ENCODE assay signal across 7 mouse cellular contexts in the genomic region with DNA sequence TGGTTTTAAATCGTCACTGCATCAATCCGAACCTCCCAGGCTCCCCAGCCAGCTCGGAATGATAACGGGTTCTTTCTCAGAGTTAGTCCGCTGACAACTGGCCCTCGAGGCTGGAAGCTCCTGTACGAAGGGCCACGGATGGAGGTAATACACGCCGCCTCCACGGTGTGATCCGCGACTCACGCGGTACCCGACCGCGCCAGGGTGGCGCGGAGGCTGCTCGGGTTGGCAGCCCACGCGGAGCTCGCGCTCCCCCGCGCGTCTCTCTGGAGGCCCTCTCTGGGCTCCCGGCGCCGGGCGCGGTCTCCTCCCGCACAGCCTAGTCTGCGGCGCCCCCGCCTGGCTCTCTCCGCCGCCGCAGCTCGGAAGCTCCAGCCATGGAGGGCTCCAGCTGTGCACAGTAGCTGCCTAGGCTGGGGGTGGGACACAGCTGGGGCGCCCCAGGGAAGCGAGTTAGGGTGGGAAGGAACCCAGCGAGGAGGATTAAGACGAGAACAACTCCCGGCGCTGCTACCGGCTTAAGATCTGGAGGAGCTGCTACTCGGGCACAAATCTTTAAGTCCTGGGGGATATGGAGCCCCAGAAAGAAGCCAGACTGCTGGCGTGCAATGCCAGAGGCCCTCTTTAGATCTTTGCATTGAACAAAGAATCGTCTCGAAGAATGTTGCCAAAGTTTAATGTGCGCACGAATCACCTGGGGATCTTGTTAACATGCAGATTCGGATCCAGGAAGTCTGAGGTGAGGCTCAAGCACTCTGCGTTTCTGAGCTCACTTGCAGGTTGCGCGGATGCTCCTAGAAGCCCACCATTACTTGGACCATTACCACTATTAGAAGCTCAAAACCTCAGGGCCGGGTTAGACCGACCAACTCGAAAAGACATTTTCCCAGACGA. TPM values are rescaled to one million over a fixed set of nuclear protein-coding genes. Genes with fewer than 3 reads are reported as not detected.
DNase-seq lines count a peak whose midpoint lies in the region; ATAC-seq lines count a peak whose summit lies in the region.

No protein-coding gene starts in this region.

- DNase-seq in R1 (ENCODE audit: low read depth, low spot score) = peak; percentile 78
- DNase-seq in gastrocnemius, adult 18-20 months (ENCODE audit: low spot score) = peak; percentile 59
- peak; percentile 86 for DNase-seq in hindbrain, embryonic 11.5 days (ENCODE audit: low spot score)
- peak; percentile 98 for DNase-seq in midbrain, embryonic 11.5 days (ENCODE audit: low spot score, missing footprints)
- peak; percentile 16 to 19 for DNase-seq in thymus, postnatal 36 days

- H3K27me3 ChIP-seq in hindbrain, embryonic 11.5 days (ENCODE audit: control insufficient read depth, insufficient read depth, low read length) = peaks cover 40% of the 10 kb centered on the region
- peaks cover 4% of the 10 kb centered on the region; the same call in 1 of the 2 replicates for H3K27me3 ChIP-seq in limb, embryonic 13.5 days
- peaks cover 41% of the 10 kb centered on the region for H3K27me3 ChIP-seq in midbrain, embryonic 11.5 days (ENCODE audit: control insufficient read depth, insufficient read depth, low read length)

- no peaks in the 10 kb centered on the region for H3K36me3 ChIP-seq in hindbrain, embryonic 11.5 days (ENCODE audit: control insufficient read depth, insufficient read depth, low read length)
- no peaks in the 10 kb centered on the region for H3K36me3 ChIP-seq in limb, embryonic 13.5 days
- no peaks in the 10 kb centered on the region for H3K36me3 ChIP-seq in midbrain, embryonic 11.5 days (ENCODE audit: control insufficient read depth, insufficient read depth, low read length)

- H3K4me2 ChIP-seq in hindbrain, embryonic 11.5 days (replicated peaks; ENCODE audit: low read depth, low read length) = peak overlapping the region; percentile 85
- peak overlapping the region; percentile 70 for H3K4me2 ChIP-seq in limb, embryonic 13.5 days (replicated peaks)
- peak overlapping the region; percentile 92 for H3K4me2 ChIP-seq in midbrain, embryonic 11.5 days

- peak; percentile 86 for ATAC-seq in hindbrain, embryonic 11.5 days (ENCODE audit: low FRiP score)
- ATAC-seq in limb, embryonic 13.5 days (ENCODE audit: low FRiP score, low read depth) = peak; percentile 93
- ATAC-seq in midbrain, embryonic 11.5 days (ENCODE audit: low FRiP score) = peak; percentile 92

- peak overlapping the region; percentile 67 for H3K4me3 ChIP-seq in brown adipose tissue, adult 24 weeks (ENCODE audit: insufficient read depth, low read depth, low read length)
- peak overlapping the region; percentile 37 for H3K4me3 ChIP-seq in hindbrain, embryonic 11.5 days (ENCODE audit: low read depth, low read length)
- peak overlapping the region; percentile 66 for H3K4me3 ChIP-seq in limb, embryonic 13.5 days
- H3K4me3 ChIP-seq in midbrain, embryonic 11.5 days (ENCODE audit: low read depth, low read length) = peak overlapping the region; percentile 40

- no peak overlapping the region for H3K27ac ChIP-seq in brown adipose tissue, adult 24 weeks (replicated peaks; ENCODE audit: low read depth, low read length)
- H3K27ac ChIP-seq in hindbrain, embryonic 11.5 days (ENCODE audit: low read depth, low read length) = peak overlapping the region; percentile 14; the same call in 1 of the 2 replicates
- peak overlapping the region; percentile 99 for H3K27ac ChIP-seq in limb, embryonic 13.5 days
- no peak overlapping the region for H3K27ac ChIP-seq in midbrain, embryonic 11.5 days (ENCODE audit: low read depth, low read length)

- no peaks in the 10 kb centered on the region for H3K4me1 ChIP-seq in brown adipose tissue, adult 24 weeks (ENCODE audit: control insufficient read depth, insufficient read depth, insufficient read length, low read length)
- no peaks in the 10 kb centered on the region; the same call in 1 of the 2 replicates for H3K4me1 ChIP-seq in hindbrain, embryonic 11.5 days (replicated peaks; ENCODE audit: control insufficient read depth, insufficient read depth, low read length)
- peaks cover 51% of the 10 kb centered on the region for H3K4me1 ChIP-seq in limb, embryonic 13.5 days
- H3K4me1 ChIP-seq in midbrain, embryonic 11.5 days (ENCODE audit: control insufficient read depth, insufficient read depth, low read length) = peaks cover 12% of the 10 kb centered on the region

- no peaks in the 10 kb centered on the region for H3K9me3 ChIP-seq in hindbrain, embryonic 11.5 days (ENCODE audit: control insufficient read depth, low read length)
- H3K9me3 ChIP-seq in limb, embryonic 13.5 days = no peaks in the 10 kb centered on the region
- no peaks in the 10 kb centered on the region for H3K9me3 ChIP-seq in midbrain, embryonic 11.5 days (ENCODE audit: control insufficient read depth, low read length)

- peak overlapping the region; percentile 3; the same call in 1 of the 2 replicates for H3K9ac ChIP-seq in hindbrain, embryonic 11.5 days (ENCODE audit: low read depth, low read length)
- peak overlapping the region; percentile 96 for H3K9ac ChIP-seq in limb, embryonic 13.5 days
- H3K9ac ChIP-seq in midbrain, embryonic 11.5 days (ENCODE audit: low read length) = peak overlapping the region; percentile 63

- WGBS in hindbrain, embryonic 11.5 days = under 1% methylated on average over 62 of the region's 62 CpGs
- under 1% methylated on average over 60 of the region's 62 CpGs for WGBS in limb, embryonic 13.5 days
- WGBS in midbrain, embryonic 11.5 days = under 1% methylated on average over 62 of the region's 62 CpGs

RNA-seq across cellular contexts. Expression of a gene that starts 32.7 kb away (rescaled TPM):
- polyA plus RNA-seq in brown adipose tissue, adult 24 weeks (2012; ENCODE audit: insufficient read depth, insufficient read length, missing spikeins) = 6.1 and 9.2 TPM in 2 replicates
- total RNA-seq in gastrocnemius, adult 18-20 months (2021) = 1 to 10 TPM; 4.2 to 6.1 TPM
- 40.2 and 44.3 TPM in 2 replicates for polyA plus RNA-seq in hindbrain, embryonic 11.5 days (2014; fragmentation: Nextera tagmentation; extraction: Ambion mirVana)
- polyA plus RNA-seq in limb, embryonic 13.5 days (2015; fragmentation: Nextera tagmentation; extraction: Ambion mirVana) = 87.4 and 90.7 TPM in 2 replicates
- 32.7 and 37.1 TPM in 2 replicates for polyA plus RNA-seq in midbrain, embryonic 11.5 days (2014; fragmentation: Nextera tagmentation; extraction: Ambion mirVana)

Comparison
In these comparisons a context has a peak if more than half of its experiments do, and no peak if none do; other contexts are left out.
1. DNase-seq: peak in every context shown above with its lines; median percentile 98 in midbrain, embryonic 11.5 days; 86 in hindbrain, embryonic 11.5 days; 78 in R1; 59 in gastrocnemius, adult 18-20 months; 18 in thymus, postnatal 36 days.
2. H3K27ac ChIP-seq: peak in hindbrain, embryonic 11.5 days (single experiment) and limb, embryonic 13.5 days (single experiment); none in brown adipose tissue, adult 24 weeks (single experiment) and midbrain, embryonic 11.5 days (single experiment).
3. H3K9ac ChIP-seq: peak in every context shown above with its lines; median percentile 96 in limb, embryonic 13.5 days; 63 in midbrain, embryonic 11.5 days; 3 in hindbrain, embryonic 11.5 days.
4. Peak in every context shown above with its lines, with median percentiles within 50 percentile points of each other: H3K4me3 ChIP-seq, ATAC-seq and H3K4me2 ChIP-seq.